Mouse (Mus musculus) G1E (cell line): Measurements from ENCODE around the gene Wwc1. TPM values are rescaled to one million over a fixed set of nuclear protein-coding genes. Genes with fewer than 3 reads are reported as not detected.

ENCODE experiments used
- polyA plus RNA-seq: library from polyadenylated mRNA; stranded (reverse); fragments of >175 nt; gene quantifications from 2 replicates; pipeline ENCODE4 v1.2.3, GENCODE M21; 2012
- total RNA-seq, 2 experiments: library from RNA; stranded (forward) in 1 of 2; stranded (reverse) in 1 of 2; fragments of 200-1000 nt in 1 of 2; fragments of >200 nt in 1 of 2; fragmentation: Nextera tagmentation in 1 of 2; gene quantifications; 2 replicates each; pipeline ENCODE4 v1.2.3; 2014 to 2017

Gene Wwc1
- total and polyA plus RNA-seq, 3 experiments, result 0.01 to 0.22 TPM; not detected in 1

Other genes with a start within 250 kb of the Wwc1 start
- 32.6 and 36.7 TPM in 2 replicates for gene Pank3, start 211.0 kb downstream of the Wwc1 start, total RNA-seq (2014; fragmentation: Nextera tagmentation)
- gene Pank3, start 211.0 kb downstream of the Wwc1 start, total RNA-seq (2017), result 67.7 and 73.0 TPM in 2 replicates
- gene Pank3, start 211.0 kb downstream of the Wwc1 start, polyA plus RNA-seq, result 2.9 and 3.2 TPM in 2 replicates
- not detected in 2 replicates for gene Fbll1, start 181.6 kb downstream of the Wwc1 start, total RNA-seq (2014; fragmentation: Nextera tagmentation)
- 0.11 TPM in 1 of 2 replicates, not detected in the other for gene Fbll1, start 181.6 kb downstream of the Wwc1 start, total RNA-seq (2017)
- not detected in 2 replicates for gene Fbll1, start 181.6 kb downstream of the Wwc1 start, polyA plus RNA-seq
- gene Rars, start 146.0 kb downstream of the Wwc1 start, total RNA-seq (2014; fragmentation: Nextera tagmentation), result 150 and 161 TPM in 2 replicates
- gene Rars, start 146.0 kb downstream of the Wwc1 start, total RNA-seq (2017), result 129 and 150 TPM in 2 replicates
- 7.4 and 9.5 TPM in 2 replicates for gene Rars, start 146.0 kb downstream of the Wwc1 start, polyA plus RNA-seq